Mouse (Mus musculus) T-helper 1 cell (primary cell): Measurements from ENCODE around the gene 4930455H04Rik.

Experiments
- in situ Hi-C: fragments of 300-600 bp; cut with MboI, MseI; formaldehyde crosslinking; loops from one replicate; pipeline ENCODE4 v1.15.1; 2025; ENCODE audit warnings: high pct_unique_total_duplicates

The 4930455H04Rik gene

DNA sequence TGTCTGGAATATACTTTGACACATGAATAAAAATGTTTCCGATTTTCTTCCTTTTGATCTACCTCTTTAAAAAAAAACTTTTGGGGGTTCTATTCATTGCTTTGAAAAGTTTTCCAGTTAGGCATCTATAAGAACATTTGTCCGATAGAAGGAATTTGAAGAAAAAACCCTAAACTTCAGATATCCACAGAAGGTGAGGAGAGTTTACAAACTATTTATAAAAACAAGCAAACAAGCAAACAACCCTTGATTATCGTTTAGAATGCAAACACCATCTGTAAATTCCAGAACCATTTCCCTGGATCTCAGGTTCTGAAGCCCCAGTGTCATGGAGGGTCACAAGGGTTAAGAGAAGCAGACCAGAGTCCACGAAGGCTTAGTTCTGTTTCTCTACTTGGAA lies at the start of gene 4930455H04Rik:
Gene 4930455H04Rik (plus strand): TSS at position 301 of the 400 bp plus-strand sequence.
- in situ Hi-C loops: no loop called here

- in situ Hi-C loops: no loop called here
Measured at GRCm38 (mm10) chr3:116921535-116921934, 46.5 kb upstream of the 4930455H04Rik start.

GRCm38 (mm10) chr3:116923042-116923441 lies 45.0 kb upstream of the 4930455H04Rik start:
- in situ Hi-C loops: no loop called here

DNA sequence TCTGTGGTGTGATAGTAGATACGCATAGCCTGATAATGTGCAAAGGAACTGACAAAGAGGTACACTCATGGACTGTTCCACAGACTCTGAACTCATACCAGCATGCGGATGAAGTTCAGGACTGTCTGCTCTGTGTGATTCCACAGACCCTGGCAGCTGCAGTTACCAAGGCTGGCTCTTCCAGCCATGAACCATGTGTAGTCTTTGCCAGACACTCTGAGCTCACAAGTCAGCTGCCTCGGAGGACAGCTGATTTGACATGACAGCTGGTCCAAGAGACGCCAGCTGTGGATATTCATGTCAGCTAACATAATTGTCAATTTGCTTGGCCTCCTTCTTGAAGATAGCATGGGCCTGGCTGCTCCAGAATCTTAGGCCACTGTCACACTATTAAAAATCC lies 39.1 kb upstream of the 4930455H04Rik start:
- in situ Hi-C loops: no loop called here

- in situ Hi-C loops: no loop called here
Measured at GRCm38 (mm10) chr3:116933158-116933557, 34.9 kb upstream of the 4930455H04Rik start.

GRCm38 (mm10) chr3:116936934-116937691 lies 31.0 kb upstream of the 4930455H04Rik start:
- in situ Hi-C loops: no loop called here

GRCm38 (mm10) chr3:116940804-116941558 lies 27.1 kb upstream of the 4930455H04Rik start:
- in situ Hi-C loops: no loop called here

GRCm38 (mm10) chr3:116941559-116942117 lies 26.4 kb upstream of the 4930455H04Rik start:
- in situ Hi-C loops: no loop called here

GRCm38 (mm10) chr3:116942751-116943150 lies 25.3 kb upstream of the 4930455H04Rik start:
- in situ Hi-C loops: no loop called here

DNA sequence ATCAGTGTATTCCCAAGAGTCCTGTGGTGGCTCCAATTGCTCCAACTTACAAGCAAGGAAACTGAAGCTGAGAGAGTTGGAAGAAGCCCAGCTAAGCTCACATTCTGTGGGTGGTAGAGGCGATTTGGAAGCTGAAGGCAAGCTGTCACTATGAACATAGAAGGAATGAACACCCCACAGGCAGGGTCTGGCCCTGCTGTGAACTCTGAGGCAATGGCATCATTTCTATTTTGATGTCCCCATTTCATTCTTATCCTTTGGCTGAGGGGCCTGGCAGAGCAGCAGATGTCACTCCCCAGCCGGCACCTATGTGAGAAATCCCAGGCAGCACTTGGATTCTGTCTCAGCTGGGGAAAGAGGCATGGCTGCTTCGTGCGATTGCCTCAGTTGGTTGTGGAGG lies 24.6 kb upstream of the 4930455H04Rik start:
- in situ Hi-C loops: no loop called here

DNA sequence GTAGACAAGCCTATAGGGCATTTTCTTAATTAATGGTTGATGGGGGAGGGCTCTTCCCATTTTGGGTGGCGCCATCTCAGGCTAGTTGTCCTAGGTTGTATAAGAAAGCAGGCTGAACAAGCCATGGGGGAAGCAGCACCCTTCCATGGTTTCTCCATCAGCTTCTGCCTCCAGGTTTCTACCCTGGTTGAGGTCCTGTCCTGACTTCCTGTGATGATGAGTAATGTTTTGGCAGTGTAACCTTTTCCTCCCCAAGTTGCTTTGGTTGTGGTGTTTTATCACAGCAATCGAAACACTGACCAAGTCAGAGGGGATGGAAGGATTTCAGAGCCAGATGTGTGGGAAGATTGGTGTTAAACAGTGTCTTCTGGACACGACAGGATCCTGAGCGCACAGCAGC lies 21.6 kb upstream of the 4930455H04Rik start:
- in situ Hi-C loops: no loop called here

DNA sequence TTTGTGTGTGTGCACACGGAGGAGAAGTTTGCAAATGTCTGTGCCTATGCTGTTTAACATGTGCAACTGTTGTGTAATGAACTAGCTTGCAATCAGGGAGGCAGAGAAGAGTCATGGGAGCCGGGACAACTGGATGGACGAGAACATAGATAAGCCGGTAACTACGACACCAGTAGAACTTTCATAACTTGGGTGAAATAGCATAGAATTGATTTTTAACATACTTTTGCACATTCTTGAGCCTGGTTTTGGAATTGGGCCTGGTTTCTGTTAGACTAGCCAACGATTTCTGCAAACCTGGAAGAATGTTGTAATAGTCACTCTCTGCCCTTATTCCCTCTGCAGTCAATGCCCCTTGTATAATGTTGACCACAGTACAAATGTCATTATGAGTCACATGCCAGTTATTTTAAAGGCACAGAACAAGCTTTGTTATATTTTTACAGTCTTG lies 17.4 kb upstream of the 4930455H04Rik start:
- in situ Hi-C loops: no loop called here

- in situ Hi-C loops: no loop called here
Measured at GRCm38 (mm10) chr3:116951489-116951888, 16.6 kb upstream of the 4930455H04Rik start.

DNA sequence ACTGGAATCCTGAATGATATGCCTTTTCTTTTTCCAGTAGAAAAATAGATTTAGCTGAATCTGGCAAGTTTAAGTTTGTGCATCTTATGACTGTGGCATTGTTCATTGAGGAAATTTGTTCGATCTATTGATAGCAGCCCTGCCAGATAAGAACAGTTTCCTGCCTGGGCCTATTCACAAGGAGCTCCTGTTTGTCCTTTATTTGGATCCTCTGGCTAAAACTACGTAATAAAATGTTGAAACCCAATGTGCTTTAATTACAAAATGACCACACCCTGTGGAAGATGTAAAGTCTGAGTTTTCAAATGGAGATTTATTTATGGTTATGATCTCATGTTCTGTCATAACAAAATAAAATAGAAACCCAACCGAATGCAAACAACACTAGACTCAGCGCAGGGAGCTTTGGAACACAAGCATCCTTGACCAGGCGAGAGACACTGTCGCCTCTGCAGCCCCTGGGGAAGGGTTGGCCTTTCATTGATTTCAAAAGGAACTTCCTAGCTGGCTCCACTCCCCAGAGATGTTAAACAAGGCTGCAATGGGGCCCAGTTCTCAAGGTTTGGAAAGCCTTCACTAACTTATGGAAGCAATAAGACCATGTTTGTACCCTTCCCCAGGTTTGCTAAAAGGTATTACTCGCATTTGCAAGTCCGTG lies 15.7 kb upstream of the 4930455H04Rik start:
- in situ Hi-C loops: no loop called here

DNA sequence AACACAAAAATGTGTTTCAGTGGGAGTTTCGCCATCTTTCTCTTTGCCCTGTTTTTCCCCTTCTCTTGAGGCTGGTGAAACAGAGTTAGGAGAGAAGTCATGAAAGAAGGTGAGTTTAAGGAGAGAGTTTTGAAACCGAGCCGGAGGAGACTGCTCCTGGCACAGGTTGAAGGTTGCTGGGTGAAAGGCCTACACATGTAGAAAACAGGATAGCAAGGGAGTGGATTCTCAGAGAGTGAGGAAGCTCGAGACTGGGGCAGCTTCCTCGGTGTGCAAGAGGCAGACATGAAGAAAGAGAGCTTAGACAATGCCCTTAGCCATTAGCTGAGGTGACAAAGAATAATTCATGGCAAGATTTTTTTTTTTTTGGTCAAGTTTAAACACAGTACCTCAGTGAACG lies 14.7 kb upstream of the 4930455H04Rik start:
- in situ Hi-C loops: no loop called here

GRCm38 (mm10) chr3:116955061-116955460 lies 13.0 kb upstream of the 4930455H04Rik start:
- in situ Hi-C loops: no loop called here

DNA sequence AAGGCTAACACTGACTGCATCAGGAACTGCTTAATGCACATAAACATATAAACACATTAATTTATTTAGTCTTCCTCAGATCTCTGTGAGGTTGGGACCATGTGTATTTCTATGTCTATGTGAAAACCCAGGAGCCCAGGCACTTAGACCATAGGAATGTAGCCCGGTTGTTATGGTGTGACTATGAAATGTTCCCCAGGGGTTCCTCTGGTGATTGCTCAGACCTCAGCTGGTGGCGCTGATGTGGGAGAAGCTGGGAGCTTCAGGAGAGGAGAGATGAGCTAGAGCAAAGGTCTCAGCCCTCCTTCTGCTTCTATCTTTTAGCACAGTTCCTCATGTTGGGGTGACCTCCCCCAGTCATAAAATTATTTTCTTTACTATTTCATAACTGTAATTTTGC lies 7.7 kb upstream of the 4930455H04Rik start:
- in situ Hi-C loops: no loop called here

GRCm38 (mm10) chr3:116961354-116962142 lies 6.5 kb upstream of the 4930455H04Rik start:
- in situ Hi-C loops: no loop called here

DNA sequence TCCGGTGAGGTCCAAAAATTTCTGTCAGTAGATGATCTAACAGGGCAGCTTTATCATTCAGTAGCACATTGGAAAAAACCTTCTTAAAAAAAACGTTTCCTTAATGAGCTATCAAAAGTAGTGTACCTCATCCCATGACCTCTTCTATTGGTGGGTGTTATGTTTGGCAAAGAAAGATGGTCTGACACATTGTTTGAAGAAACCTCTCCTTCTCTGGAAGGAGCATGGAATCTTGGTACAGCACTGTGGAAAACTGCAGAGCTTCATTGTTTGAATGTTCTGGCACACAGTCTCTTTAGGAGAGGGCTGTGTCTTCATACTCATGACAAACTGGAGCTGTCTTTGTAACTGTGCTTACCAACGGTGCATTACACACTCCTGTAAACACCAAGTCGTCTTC lies 4.9 kb upstream of the 4930455H04Rik start:
- in situ Hi-C loops: no loop called here

DNA sequence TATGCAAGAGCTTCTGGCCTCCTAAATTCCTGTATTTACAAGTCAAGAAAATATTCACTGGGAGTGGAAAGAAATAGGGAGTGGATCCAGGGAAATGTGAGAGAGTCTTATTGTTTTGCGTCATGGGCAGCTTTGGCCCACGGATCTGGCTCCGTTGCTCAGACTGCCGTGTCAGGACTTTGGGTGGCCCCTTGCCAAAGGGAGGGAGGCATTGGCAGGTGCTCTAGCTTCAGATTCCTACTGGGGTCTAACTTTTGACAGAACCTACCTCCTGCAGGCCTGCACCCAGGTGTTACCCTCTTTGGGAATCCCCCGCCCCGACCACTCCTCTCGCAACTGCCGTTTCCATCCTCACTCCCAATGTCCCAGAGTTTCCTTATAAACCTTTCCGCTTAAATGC lies 3.6 kb upstream of the 4930455H04Rik start:
- in situ Hi-C loops: no loop called here

- in situ Hi-C loops: no loop called here
Measured at GRCm38 (mm10) chr3:116966225-116966624, 1.8 kb upstream of the 4930455H04Rik start.
